Mouse (Mus musculus): ENCODE measurements around the gene Xkrx.

DNA sequence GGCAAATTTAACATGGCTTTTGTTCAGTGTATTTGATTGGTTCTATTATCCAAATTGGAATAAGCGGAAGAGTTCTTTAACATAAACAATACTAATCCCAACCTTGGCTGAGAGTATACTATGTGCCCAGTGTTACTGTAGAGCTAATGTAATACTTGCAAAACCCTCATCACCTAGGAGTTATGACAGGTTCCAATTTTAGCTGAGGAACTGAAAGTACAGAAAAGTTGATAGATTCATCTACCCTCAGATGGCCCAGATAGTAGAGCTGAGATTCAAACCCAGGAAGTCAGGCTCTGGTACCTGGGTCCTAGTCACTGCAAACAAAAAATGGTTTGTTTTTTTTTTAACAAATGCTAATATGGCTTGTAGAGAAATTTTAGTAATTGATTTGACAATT, 8.7 kb upstream of the Xkrx start:
- TF ChIP-seq CTCF (IDR thresholded peaks at IDR 0.05; ENCODE audit: low read depth) (no peak), EP300 (optimal IDR thresholded peaks at IDR 0.05) (no peak)
